Mouse (Mus musculus): Measurements from ENCODE around the gene Mipol1.

DNA sequence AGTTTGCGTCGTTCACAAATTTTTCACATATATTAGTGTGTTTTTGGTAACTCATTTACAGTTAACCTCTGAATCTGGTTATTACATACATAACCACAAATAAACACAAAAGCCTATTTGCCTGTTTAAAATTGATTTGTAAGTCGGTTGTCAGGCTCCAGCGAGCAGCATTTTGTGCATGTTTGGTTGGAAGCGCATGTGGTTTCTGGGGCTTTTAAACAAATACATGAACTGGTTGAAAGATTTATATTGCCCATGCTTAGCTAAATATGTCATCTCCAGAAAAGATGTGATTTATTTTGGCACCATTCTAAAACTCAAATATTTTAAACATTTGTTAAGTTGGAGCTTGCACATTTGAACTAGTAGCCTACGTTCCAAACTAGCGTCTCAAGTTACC is 270.0 kb downstream of the Mipol1 start:
- TF ChIP-seq POLR2A (IDR thresholded peaks at IDR 0.05; ENCODE audit: borderline replicate concordance, extremely low read depth, insufficient read depth, insufficient read length, poor library complexity, severe bottlenecking) (no peak), CTCF (IDR thresholded peaks at IDR 0.05; ENCODE audit: borderline replicate concordance, extremely low read depth, insufficient read depth, insufficient read length) (no peak)

Measured in brain, embryonic 14.5 days (tissue).